Mouse (Mus musculus) yolk sac, embryonic 10.5 days (tissue): Measurements from ENCODE around the gene Tiam1.

ENCODE experiments used
- DNase-seq: peaks from one replicate; pipeline ENCODE4 v3.0.0-alpha.2; 2017; ENCODE audit warnings: low spot score

The Tiam1 gene

DNA sequence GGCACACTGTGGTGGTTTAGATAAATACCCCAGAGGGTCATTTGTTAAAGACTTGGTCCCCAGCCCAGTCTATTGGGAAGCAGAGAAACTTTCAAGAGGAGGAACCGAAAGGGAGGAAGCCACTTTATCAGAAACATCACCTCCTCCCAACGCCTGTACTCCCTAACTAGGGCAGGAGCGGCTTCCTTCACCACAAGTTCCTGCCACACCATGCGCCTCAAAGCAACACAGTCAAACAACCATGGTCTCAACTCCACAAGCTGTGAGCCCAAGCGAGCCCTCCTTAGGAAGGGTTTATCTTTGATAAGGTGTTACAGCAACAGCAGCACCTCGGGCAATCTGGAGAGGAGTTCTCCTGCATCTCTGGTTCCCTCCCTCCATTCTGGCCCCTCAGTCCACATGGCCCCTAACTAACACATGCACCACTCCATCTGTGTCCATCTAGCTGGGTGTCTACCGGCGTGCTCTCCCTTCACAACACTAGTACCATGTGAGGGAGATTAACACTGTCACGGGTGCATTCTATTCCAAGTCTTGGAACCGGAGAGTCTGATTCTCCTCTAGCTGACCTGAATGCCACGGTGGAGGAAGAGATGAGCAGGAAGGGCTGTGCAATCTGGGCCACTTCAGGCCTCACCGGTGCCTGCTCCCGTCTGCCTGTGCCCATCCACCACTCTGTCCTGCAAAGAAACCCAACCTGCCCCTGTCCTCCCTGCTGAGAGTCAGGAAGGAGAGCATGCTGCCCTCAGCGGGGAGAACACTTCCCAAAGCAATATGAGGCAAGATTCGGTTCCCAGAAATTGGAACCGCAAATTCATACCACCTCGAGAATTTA, 149.4 kb downstream of the Tiam1 start:
- DNase-seq = no peak

DNA sequence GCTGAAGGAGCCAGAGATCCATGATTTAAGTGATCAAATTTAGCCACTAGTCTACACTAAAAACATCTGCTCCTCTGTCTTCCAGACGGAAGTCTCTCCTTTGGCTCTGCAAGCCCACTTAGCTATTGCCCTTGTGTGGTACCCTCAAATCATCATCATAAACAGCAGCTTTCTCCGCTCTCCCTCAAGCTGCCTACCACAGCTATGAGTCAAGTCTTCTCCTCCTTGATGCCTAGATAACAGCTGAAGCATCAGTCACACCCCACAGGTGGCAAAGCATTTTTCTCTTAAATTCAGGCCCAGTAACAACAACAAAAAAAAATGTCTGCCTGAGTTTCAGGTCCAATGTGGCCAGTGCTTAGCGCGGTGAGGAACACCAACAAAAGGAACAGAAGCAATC, 150.1 kb downstream of the Tiam1 start:
- DNase-seq = no peak

DNA sequence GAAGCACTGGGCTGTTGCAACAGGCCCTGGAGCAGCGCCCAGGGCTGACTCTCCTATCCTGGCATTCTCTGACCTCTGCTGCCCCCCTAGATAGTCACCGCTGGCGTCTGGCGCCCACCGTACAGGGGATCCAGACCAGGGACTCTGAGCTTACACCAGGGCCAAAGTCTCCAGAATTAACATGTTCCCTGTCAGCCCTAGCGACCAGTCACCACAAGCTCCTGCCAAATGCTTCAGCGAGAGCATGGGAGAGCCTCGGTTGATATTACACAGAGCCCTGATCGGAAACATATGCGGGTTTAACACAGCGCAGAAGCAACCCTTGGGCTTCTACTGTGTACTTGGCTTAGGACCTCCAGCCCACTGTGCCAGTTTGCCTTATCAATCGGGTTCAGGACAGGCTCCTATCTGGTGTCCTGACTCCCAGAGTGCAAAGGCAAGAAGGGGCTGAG, 151.8 kb downstream of the Tiam1 start:
- no peak for DNase-seq

DNA sequence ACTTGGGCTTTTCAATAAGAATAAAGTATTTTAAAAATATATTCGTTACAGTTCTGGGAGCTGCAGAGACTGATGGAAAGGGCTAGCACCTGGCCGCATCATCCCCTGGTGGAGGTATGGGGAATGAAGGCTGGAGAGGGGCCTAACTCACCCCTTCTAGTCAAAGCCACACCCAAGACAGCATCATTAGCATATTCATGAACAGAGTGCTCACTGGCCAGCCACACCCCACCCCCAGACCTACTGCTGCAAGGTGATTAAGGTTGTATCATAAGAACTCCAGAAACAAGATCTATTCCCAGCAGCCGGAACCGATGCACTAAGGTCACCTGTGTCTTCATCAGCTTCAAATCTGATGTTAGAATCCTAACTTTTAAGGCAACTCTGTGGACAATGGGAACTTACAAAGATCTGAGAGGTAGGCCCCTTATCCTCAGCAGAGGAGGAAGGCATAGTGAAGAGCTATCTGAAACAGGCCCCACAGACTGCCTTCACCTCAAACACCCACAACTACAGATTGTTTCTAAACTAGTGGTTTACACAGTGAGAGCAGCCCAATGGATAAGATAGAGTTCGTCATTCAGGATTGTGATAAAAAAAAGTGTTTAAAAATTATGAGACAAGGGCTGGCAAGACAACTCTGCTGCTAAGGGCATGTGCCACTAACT, 153.1 kb downstream of the Tiam1 start:
- DNase-seq = no peak

DNA sequence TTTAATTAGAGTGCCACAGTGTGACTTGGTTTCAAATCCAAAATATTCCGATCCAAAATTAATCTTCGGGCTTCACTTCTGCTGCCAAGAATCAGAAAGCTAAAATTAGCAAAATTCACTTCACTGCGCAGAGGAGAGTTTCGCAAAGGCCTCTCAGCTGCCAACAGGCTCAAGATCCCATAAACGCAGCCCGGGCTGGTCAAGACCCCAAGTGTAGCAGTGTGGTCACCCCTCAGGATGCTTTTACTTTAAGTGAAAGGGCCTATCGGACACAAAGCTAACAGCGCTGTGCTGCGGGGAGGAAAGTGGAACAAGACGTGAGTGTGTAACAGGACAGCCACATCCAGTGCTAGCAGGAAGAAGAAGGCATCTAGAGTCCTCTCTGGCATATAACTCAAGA, 153.8 kb downstream of the Tiam1 start:
- no peak for DNase-seq

DNA sequence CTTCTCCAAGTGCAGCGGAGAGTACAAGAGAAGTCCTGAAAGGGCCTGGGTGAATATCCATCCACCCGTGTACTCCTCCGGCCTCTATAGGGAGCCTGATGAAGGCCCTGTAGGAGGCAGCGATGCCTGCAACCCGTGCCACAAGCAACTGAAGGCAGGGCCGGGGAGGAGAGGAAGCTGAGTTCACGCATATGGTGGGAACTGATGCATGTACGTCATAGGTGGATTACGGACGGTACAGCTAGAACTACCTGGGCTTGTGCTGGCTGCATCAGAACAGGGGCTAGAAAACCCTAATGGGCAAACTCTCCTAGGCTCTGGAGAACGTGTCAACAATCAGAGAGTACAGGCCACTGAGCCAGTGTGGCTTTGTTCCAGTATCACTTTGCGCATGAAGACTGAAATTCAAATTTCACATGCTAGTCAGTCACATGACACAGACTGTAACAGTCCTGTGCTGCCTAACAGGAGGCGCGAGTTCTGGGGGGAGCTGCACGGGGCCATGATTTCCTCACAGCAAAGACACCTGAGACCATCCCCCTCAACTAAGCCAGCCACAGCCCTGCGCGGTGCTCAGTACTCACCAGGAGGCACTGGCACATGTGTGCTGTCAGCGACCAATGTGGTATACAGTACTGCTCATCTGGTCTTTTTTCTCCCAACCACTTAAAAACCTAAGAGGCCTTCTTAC, 156.8 kb downstream of the Tiam1 start:
- no peak for DNase-seq

DNA sequence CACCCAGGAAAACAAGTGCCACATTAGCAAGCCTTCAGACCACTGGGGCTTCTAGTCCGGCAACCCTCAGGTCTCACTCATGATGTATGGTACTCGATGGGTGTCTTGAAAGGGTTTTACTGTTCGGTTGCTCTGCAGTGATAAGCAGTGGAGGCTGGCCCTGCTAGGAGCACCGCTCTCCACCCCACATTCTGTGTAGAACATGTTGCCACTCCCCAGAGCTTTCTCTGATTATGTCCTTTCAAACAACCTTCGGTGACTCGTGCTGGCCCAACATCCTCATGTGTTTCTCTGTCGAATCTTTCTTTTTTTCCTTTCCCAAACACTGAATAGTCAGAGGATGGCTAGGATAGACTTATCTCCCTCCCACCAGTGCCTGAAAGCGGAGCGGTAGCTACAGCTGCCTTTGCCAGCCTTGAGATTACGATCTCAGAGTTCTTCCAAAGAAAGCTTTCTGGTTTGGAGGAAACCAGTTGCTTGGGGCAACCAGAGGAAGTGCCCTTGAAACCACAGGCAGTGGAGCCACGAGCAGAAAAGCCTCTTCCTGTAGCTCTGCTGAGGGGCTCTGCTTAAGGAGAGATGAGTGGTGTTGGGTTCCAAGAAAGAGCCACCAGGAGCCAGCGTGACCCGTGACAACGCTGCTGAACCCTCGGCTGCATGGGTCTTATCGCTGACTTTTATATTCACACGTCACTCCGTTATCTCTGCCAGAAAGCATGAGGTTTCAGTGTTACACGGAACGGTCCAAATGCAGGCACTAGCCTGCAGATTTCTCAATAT, 157.7 kb downstream of the Tiam1 start:
- no peak for DNase-seq

DNA sequence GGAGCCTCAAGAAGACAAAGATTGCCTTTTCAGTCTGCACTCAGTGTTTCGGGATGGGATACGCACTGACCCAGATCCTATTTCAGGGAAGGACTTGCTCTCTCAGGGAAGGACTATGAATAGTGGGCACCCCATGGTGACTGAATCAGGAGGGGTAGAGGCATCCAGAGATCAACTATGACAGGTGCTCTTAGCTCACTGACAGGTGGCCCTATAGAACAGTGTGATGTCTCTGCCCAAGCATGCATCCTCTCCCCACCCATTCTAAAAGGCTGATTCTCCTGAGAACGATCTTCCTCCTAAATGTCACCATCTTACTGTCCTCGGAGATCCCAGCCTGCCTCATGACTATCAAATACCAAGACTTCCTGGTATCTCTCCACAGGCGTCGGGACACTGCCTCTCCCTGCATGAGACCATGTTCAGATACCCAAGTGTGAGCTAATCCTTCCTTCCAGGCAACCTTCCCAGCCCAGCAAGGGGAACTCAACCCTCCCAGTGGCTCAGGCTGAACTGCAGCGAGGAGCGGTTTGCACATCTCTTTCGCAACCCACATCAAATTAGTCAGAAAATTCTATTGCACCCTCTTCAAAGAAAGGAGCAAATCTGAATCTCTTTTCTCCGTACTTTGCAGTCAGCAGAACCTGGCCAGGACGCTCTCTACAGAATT, 163.4 kb downstream of the Tiam1 start:
- no peak for DNase-seq

DNA sequence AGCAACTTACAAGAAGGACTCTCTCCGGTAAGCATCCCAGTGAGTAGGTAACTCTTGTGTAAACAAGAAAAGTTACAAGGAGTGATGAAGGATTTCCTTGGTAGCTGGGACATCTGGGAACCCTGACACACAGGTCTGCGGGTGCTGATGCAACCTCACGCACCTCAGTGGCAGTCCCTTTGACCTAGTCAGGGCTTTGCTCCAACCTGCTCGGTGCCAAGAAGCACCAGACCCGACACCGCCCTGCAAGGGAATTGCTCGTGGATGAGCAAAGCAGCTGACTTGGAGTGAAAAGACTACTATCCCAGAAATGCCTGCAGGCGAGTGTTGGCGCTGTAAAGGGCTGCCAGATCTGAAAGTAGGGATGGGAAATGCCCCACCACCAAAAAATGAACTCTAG, 168.1 kb downstream of the Tiam1 start:
- no peak for DNase-seq

DNA sequence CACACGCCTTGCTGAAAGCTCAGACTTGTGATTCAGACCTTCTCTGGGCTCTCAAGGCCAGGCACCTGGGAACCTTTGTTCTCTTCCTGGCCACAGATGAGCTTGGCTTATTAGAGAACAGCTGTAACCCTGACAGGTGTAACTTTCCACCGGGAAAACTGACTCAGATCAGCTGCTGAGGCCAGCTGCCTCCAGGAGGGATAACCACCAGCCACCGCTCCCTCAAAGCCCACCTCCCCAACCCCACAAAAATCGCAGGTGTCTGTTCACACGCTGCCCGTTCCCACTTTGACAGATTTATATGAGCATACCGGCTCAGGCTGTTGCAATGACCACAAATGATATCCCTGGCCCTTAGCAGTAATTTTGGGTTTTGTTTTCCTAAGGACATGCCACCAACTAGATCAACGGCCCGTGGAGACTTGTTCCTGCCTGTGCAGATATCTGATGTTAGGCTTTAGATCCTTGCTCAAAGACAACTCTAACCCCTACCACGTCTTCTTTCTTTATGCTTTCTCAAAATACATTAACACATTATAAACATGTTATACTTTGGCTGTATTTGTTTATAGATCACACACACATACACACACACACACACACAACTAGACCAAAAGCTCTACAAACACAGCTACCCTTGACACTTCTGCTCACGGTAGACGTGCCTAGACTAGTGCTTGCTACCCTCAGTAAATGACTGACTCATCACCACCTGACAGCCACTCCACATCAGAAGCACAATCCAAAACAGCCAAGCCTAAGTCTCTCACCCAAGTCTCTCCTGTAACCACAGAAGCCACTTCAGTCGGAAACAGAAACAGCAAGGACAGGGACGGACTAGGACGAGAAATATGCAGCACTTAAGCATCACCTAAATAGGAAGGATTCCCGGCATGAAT, 169.5 kb downstream of the Tiam1 start:
- no peak for DNase-seq

DNA sequence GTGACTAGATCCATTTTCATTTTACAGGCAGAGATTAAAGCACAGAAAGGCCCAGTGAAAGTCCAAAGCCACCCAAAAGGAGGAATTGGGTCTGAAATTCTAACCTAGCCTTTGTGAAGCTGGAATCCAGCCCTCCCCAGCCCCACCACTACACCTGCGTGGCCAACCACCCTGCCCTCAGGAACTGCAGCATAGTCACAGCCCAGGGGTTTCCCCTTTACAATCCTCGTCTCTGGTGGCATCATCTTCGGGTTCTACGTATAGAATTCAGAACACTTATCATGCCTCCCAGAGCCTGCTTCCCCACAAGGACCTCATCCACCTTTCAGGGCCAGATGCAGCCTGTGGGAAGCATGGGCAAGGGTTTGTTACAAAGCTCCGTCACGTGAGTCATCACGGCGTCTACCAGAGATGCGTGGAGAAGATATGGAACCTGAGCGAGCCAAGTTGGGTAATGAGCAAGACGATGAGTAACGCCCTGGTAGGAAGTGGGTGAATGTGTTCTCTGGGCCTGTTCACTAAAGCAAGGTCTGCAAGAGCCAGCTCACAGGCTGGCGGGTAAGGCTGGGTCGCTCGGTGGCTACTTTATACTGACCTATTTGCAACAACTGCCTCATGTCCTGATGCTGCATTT, 170.6 kb downstream of the Tiam1 start:
- no peak for DNase-seq

DNA sequence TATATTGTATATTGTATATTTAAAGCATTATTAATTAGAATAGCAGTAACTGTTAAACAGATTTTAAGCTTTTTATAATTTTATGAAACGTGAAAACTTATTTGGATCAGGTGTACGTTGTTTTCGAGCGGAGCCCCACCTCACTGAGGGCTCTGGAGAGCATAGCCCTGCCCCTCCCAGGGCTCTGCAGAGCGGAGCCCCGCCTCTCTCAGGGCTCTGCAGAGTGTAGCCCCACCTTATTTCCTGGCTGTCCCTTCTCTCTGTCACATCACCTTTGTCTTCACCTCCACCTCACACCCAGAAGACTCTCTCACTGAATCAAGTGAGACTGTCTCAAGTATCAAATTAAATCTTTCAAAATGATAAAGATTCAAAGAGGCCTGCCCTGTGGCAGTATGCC, 171.6 kb downstream of the Tiam1 start:
- no peak for DNase-seq

DNA sequence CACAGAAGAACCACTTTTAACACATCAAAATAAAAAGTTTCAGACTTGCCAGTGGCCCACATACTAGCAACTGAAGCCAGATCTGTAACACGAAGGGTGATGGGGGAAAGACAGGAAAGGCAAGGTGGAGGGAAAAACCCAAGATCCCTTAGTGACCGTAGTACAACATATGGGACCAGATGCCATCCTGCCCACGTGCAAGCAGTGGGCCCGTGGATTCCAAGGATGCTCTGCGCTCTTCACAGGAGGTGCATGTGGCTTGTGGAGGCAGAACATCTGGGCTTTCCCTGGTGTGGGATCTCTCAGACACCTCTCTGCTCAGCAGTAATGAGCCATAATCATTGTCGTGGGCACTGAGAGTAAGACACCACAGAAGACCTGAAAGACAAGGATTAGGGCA, 175.5 kb downstream of the Tiam1 start:
- DNase-seq = no peak

DNA sequence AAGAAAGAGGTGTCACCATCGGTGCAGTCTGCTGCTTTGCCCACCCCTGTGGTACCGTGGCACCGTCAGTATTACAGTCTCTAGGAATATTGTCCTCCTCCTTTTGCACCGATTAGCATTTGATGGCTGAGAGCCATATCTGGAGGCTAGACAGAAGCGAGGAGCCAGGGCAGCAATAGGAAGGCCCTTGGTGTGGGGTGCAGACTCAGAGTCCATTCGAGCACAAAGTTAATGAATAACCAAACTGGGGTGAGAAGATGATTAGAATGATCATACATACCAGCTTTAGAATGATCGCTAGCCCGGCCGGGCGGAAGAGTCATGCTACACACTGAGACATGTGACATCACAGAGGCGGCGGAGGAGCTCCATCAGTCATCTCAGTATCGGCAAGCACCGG, 180.7 kb downstream of the Tiam1 start:
- DNase-seq = no peak

DNA sequence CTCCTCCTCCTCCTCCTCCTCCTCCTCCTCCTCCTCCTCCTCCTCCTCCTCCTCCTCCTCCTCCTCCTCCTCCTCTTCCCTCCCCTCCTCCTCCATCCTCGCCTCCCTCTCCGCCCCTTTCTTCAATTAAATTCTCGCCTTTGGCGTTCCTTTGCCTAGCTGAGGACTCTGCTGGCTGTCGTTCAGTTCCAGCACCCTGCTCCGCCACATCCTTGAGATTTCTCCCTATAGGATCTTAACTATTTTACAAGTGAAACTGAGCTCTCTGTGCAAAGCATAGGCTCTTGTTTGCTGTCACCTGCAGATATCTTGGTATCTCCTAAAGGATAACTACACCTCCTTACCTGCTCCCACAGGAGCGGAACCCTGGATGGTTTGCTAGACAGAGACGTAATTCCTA, 182.7 kb downstream of the Tiam1 start:
- no peak for DNase-seq

DNA sequence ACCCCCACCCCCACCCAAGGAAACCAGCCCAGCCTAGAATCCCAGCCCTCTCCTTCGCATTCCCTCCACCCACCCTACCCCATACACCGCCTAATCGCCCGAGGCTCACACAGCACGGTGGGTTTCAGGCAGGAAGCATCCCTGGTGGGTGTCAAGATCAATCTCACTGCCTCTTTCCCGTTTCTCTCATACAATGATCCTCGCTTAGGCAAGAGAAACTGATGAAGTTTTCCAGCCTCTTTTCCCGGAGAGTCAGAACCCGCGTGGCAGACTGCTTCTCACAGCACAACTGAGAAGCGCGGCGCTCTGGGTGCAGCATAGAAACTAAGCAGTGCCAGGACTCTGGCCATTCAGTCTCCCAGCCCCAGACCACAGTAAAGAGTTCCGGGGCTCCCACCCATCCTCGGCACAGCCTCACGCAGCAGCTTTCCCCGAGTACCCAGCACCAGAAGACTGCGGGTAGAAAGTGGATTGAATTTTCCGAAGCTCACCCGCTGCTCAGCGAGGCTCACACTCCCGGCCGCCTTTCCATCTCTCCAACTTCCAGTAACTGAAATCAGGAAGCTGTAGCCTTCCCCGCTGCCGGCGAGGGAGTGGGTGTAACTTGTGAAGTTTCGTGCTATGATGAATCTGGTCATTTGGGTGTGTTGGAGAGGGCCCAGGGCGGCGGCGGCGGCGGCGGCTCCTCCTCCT, 183.2 kb downstream of the Tiam1 start:
- peak; percentile 31 for DNase-seq

DNA sequence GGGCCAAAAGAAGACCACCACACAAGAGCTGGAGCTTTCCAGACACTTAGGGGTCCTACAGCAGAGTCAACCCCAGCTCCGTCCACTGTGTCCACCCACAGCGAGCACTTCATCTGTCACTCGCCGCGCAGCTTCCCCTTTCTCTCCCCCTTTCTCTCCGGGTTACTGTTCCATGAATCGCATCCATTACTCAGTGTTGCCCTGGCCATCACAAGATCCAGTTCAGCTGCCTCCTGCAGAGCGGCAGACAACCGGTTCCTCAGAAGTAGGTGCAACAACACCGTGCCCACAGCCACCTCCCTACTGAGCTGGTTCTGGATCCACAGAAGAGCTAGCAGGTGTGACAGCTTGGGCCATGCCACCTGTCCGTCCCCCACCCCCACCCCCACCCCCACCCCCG, 184.6 kb downstream of the Tiam1 start:
- DNase-seq = no peak

DNA sequence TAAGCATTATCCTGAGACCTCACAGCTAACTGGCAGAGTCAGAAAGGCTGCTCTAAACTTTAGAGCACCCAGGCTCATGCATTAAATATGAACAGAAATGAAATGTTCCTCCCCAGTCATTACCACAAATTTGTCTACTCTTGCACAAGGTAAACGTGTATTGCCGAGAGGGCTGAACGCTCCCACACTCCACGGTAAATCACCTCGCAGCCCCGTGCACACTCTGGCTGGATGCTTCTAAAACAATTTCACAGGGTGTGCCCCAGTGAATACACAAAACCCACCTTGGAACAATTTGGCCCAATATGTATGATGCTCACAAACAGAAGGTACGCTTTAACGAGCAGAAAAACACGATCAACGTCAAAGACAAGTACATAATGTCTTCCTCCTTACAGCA, 185.5 kb downstream of the Tiam1 start:
- DNase-seq = no peak

DNA sequence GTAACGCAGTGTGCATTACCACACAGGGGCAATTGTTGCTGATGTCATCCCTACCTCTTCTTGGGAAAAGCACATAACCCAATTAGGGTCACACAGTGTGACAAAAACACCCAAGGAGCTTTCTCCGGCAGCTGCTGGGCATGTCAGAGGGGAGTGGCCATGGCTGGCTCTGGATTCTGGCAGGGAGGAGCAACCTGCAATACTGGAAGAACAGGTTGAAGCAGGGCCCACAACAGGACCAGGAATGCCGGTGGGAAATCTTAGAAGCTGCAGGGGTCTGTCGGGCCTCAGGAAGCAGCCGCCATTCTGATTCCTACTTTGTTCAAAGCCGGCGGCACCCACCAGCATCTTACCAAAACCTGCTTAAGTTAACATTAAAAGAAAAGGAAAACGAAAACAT, 189.0 kb downstream of the Tiam1 start:
- no peak for DNase-seq

DNA sequence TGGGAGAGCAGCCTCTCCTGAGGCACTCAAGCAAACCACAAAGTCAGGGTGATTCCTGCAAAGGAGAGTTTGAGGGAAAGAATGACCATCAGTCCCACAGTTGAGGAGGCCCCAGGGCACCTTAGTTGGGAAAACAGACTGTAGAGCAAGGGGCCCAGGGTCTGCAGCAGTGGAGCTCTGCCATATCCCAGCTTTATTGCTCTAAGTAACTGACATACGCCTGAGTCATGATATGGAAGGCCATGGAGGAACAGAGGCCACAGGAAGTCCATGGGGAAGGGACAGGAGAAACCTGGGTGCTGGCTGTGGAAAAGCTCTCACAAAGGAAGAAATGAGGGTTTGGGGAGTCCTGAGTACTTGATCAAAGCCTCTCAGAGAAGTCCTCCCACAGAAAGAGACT, 189.5 kb downstream of the Tiam1 start:
- no peak for DNase-seq
